Mouse (Mus musculus): ENCODE data around the gene Slc17a5.
A peak's percentile ranks its signal among the peaks of the same experiment; 100 is the strongest.

DNA sequence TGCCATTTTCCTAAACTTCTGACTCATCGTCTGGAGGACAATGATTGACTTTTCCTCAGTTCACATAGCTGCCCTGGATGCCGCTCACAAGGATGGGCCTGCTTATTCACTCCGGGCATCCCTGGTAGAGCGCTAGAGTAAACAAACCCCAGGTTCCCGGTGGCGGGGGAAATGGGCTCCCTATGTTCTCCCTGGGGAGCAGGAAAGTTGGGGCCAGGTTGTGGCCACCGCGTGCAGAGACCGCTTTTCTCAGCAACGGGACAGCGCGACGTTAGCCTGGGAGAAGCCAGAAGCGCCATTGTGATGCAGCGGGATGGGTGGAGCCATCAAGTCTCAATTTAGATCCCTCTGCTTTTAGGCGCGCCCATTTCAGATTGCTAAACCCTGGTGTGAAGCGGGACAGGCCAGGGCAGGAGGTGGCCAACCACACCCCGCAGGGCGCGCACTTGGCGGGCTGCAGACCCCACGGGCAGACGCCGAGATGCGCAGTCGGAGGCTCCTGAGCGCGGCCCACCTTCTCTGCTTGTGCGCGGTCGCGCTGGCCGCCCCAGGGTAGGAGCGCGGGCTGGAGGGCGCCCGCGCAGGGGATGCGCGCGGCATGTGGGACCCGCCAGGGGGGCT is 27.7 kb upstream of the Slc17a5 start, which contains the start of gene Cd109:
- TF ChIP-seq CTCF (IDR thresholded peaks at IDR 0.05; ENCODE audit: borderline replicate concordance, insufficient read depth, low read length) (no peak), POLR2A (IDR thresholded peaks at IDR 0.05; ENCODE audit: low read depth, low read length) (peak; percentile 61)
